Mouse (Mus musculus): ENCODE measurements around the gene Trnt1. TPM values are rescaled to one million over a fixed set of nuclear protein-coding genes. Genes with fewer than 3 reads are reported as not detected.
A peak's percentile ranks its signal among the peaks of the same experiment; 100 is the strongest.

Trnt1 gene
- 6.9 and 9.4 TPM in 2 replicates for polyA plus RNA-seq (2012; rRNA removed)

GRCm38 (mm10) chr6:106768640-106769289 lies at the start of gene Trnt1:
TSS of gene Trnt1 (plus strand) at chr6:106769120.
- peak within 1 kb of the TSS; percentile 78 for H3K4me3 ChIP-seq (ENCODE audit: insufficient read depth, low read depth, low read length)
- H3K27ac ChIP-seq (ENCODE audit: insufficient read depth, low read depth, low read length): peak within 1 kb of the TSS; percentile 79; the same call in 1 of the 2 replicates
- peaks cover 4% of the 10 kb centered on the region; the same call in 1 of the 2 replicates for H3K4me1 ChIP-seq (ENCODE audit: control insufficient read depth, insufficient read depth, low read length)
- no peak for TF ChIP-seq CTCF (conservative IDR thresholded peaks at IDR 0.05; ENCODE audit: insufficient read depth, insufficient read length, low read depth, low read length)
- peak; percentile 78 for TF ChIP-seq POLR2A (IDR thresholded peaks at IDR 0.05; ENCODE audit: low read depth, low read length)
- H3K36me3 ChIP-seq (ENCODE audit: control insufficient read depth, insufficient read depth, low read length): peaks cover 2% of the 10 kb centered on the region; the same call in 1 of the 2 replicates
- peak; percentile 99 for DNase-seq
- no peaks in the 10 kb centered on the region for H3K27me3 ChIP-seq (replicated peaks; ENCODE audit: control insufficient read depth, insufficient read depth, low read length)
- WGBS: 4% methylated on average over 35 of the region's 35 CpGs

GRCm38 (mm10) chr6:106725642-106726041 lies 43.3 kb upstream of the Trnt1 start:
- no peaks in the 10 kb centered on the region for H3K36me3 ChIP-seq (ENCODE audit: control insufficient read depth, insufficient read depth, low read length)
- DNase-seq: no peak
- no peak for TF ChIP-seq CTCF (conservative IDR thresholded peaks at IDR 0.05; ENCODE audit: insufficient read depth, insufficient read length, low read depth, low read length)
- TF ChIP-seq POLR2A (IDR thresholded peaks at IDR 0.05; ENCODE audit: low read depth, low read length): no peak
- H3K27me3 ChIP-seq (replicated peaks; ENCODE audit: control insufficient read depth, insufficient read depth, low read length): no peaks in the 10 kb centered on the region
- no peak overlapping the region for H3K27ac ChIP-seq (ENCODE audit: insufficient read depth, low read depth, low read length)
- 77% methylated on average over 4 of the region's 4 CpGs for WGBS
- peaks cover 5% of the 10 kb centered on the region; the same call in 1 of the 2 replicates for H3K4me1 ChIP-seq (ENCODE audit: control insufficient read depth, insufficient read depth, low read length)
- H3K4me3 ChIP-seq (ENCODE audit: insufficient read depth, low read depth, low read length): no peak overlapping the region

GRCm38 (mm10) chr6:106726078-106726477 lies 42.8 kb upstream of the Trnt1 start:
- WGBS: 76% methylated on average over 6 of the region's 6 CpGs
- Histone ChIP-seq H3K4me1 (ENCODE audit: control insufficient read depth, insufficient read depth, low read length) (peaks cover 5% of the 10 kb centered on the region; the same call in 1 of the 2 replicates), H3K36me3 (ENCODE audit: control insufficient read depth, insufficient read depth, low read length) (no peaks in the 10 kb centered on the region), H3K4me3 (ENCODE audit: insufficient read depth, low read depth, low read length) (no peak overlapping the region), H3K27me3 (replicated peaks; ENCODE audit: control insufficient read depth, insufficient read depth, low read length) (no peaks in the 10 kb centered on the region), H3K27ac (ENCODE audit: insufficient read depth, low read depth, low read length) (no peak overlapping the region)
- TF ChIP-seq CTCF (conservative IDR thresholded peaks at IDR 0.05; ENCODE audit: insufficient read depth, insufficient read length, low read depth, low read length) (no peak), POLR2A (IDR thresholded peaks at IDR 0.05; ENCODE audit: low read depth, low read length) (no peak)
- no peak for DNase-seq

- Histone ChIP-seq H3K4me3 (ENCODE audit: insufficient read depth, low read depth, low read length) (no peak overlapping the region), H3K27me3 (replicated peaks; ENCODE audit: control insufficient read depth, insufficient read depth, low read length) (no peaks in the 10 kb centered on the region), H3K4me1 (ENCODE audit: control insufficient read depth, insufficient read depth, low read length) (peaks cover 11% of the 10 kb centered on the region; the same call in 1 of the 2 replicates), H3K27ac (ENCODE audit: insufficient read depth, low read depth, low read length) (no peak overlapping the region), H3K36me3 (ENCODE audit: control insufficient read depth, insufficient read depth, low read length) (no peaks in the 10 kb centered on the region)
- no peak for DNase-seq
- TF ChIP-seq POLR2A (IDR thresholded peaks at IDR 0.05; ENCODE audit: low read depth, low read length) (no peak), CTCF (conservative IDR thresholded peaks at IDR 0.05; ENCODE audit: insufficient read depth, insufficient read length, low read depth, low read length) (no peak)
- WGBS: 74% methylated on average over 1 of the region's 1 CpGs
Observed at GRCm38 (mm10) chr6:106727703-106728102, 41.2 kb upstream of the Trnt1 start.

GRCm38 (mm10) chr6:106729682-106730314 lies 39.1 kb upstream of the Trnt1 start:
- DNase-seq: peak; percentile 78

GRCm38 (mm10) chr6:106732563-106732962 lies 36.4 kb upstream of the Trnt1 start:
- DNase-seq: no peak
- Histone ChIP-seq H3K27ac (ENCODE audit: insufficient read depth, low read depth, low read length) (no peak overlapping the region), H3K4me3 (ENCODE audit: insufficient read depth, low read depth, low read length) (no peak overlapping the region), H3K36me3 (ENCODE audit: control insufficient read depth, insufficient read depth, low read length) (no peaks in the 10 kb centered on the region), H3K27me3 (replicated peaks; ENCODE audit: control insufficient read depth, insufficient read depth, low read length) (no peaks in the 10 kb centered on the region), H3K4me1 (ENCODE audit: control insufficient read depth, insufficient read depth, low read length) (peaks cover 11% of the 10 kb centered on the region; the same call in 1 of the 2 replicates)
- TF ChIP-seq POLR2A (IDR thresholded peaks at IDR 0.05; ENCODE audit: low read depth, low read length) (no peak), CTCF (conservative IDR thresholded peaks at IDR 0.05; ENCODE audit: insufficient read depth, insufficient read length, low read depth, low read length) (no peak)
- WGBS: 73% methylated on average over 4 of the region's 4 CpGs

More at GRCm38 (mm10) chr6:106729682-106730314, 39.1 kb upstream of the Trnt1 start:
- WGBS: 43% methylated on average over 4 of the region's 4 CpGs
- Histone ChIP-seq H3K27ac (ENCODE audit: insufficient read depth, low read depth, low read length) (peak overlapping the region; percentile 44; the same call in 1 of the 2 replicates), H3K36me3 (ENCODE audit: control insufficient read depth, insufficient read depth, low read length) (no peaks in the 10 kb centered on the region), H3K4me1 (ENCODE audit: control insufficient read depth, insufficient read depth, low read length) (peaks cover 11% of the 10 kb centered on the region; the same call in 1 of the 2 replicates), H3K4me3 (ENCODE audit: insufficient read depth, low read depth, low read length) (no peak overlapping the region), H3K27me3 (replicated peaks; ENCODE audit: control insufficient read depth, insufficient read depth, low read length) (no peaks in the 10 kb centered on the region)
- no peak for TF ChIP-seq CTCF (conservative IDR thresholded peaks at IDR 0.05; ENCODE audit: insufficient read depth, insufficient read length, low read depth, low read length)
- no peak for TF ChIP-seq POLR2A (IDR thresholded peaks at IDR 0.05; ENCODE audit: low read depth, low read length)

GRCm38 (mm10) chr6:106738229-106738628 lies 30.7 kb upstream of the Trnt1 start:
- no peak overlapping the region for H3K4me3 ChIP-seq (ENCODE audit: insufficient read depth, low read depth, low read length)
- no peak for DNase-seq
- H3K36me3 ChIP-seq (ENCODE audit: control insufficient read depth, insufficient read depth, low read length): no peaks in the 10 kb centered on the region
- no peak for TF ChIP-seq CTCF (conservative IDR thresholded peaks at IDR 0.05; ENCODE audit: insufficient read depth, insufficient read length, low read depth, low read length)
- no peak for TF ChIP-seq POLR2A (IDR thresholded peaks at IDR 0.05; ENCODE audit: low read depth, low read length)
- 79% methylated on average over 3 of the region's 3 CpGs for WGBS
- H3K27ac ChIP-seq (ENCODE audit: insufficient read depth, low read depth, low read length): no peak overlapping the region
- H3K27me3 ChIP-seq (replicated peaks; ENCODE audit: control insufficient read depth, insufficient read depth, low read length): no peaks in the 10 kb centered on the region
- H3K4me1 ChIP-seq (ENCODE audit: control insufficient read depth, insufficient read depth, low read length): no peaks in the 10 kb centered on the region
